Mouse (Mus musculus) stomach, postnatal 0 days (tissue): ENCODE measurements around the gene Sox30. TPM values are rescaled to one million over a fixed set of nuclear protein-coding genes. Genes with fewer than 3 reads are reported as not detected.

Source experiments
- ATAC-seq: fragments of 200-750 bp; cut with Nextera tagmentation; 2 replicates; pipeline ENCODE4 v1.8.0; 2017; ENCODE audit not compliant: low FRiP score, low TSS enrichment
- DNase-seq: peaks from one replicate; pipeline ENCODE4 v3.0.0-alpha.2; 2016; ENCODE audit warnings: low spot score
- H3K27ac ChIP-seq: fragments of 300-500 bp; sonication (generic); replicated peaks from 2 replicates; pipeline ENCODE4 v1.5.1; 2014; ENCODE audit warnings: mild to moderate bottlenecking, control low read depth
- H3K27me3 ChIP-seq: fragments of 300-500 bp; sonication (generic); 2 replicates; pipeline ENCODE4 v1.6.1; 2014; ENCODE audit warnings: low read length; ENCODE audit not compliant: control insufficient read depth, insufficient read depth
- H3K36me3 ChIP-seq: fragments of 300-500 bp; sonication (generic); 2 replicates; pipeline ENCODE4 v1.6.1; 2014; ENCODE audit warnings: low read length, mixed read lengths; ENCODE audit not compliant: control insufficient read depth, insufficient read depth
- H3K4me1 ChIP-seq: fragments of 300-500 bp; sonication (generic); replicated peaks from 2 replicates; pipeline ENCODE4 v1.6.1; 2014; ENCODE audit warnings: antibody characterized with exemption; ENCODE audit not compliant: control insufficient read depth, insufficient read depth
- H3K4me2 ChIP-seq: fragments of 300-500 bp; sonication (generic); replicated peaks from 2 replicates; pipeline ENCODE4 v1.6.1; 2014; ENCODE audit warnings: low read depth, mild to moderate bottlenecking, control low read depth, moderate library complexity
- H3K4me3 ChIP-seq: fragments of 300-500 bp; sonication (generic); 2 replicates; pipeline ENCODE4 v1.5.1; 2014; ENCODE audit warnings: low read depth, low read length, control low read depth
- H3K9ac ChIP-seq: fragments of 300-500 bp; sonication (generic); 2 replicates; pipeline ENCODE4 v1.6.1; 2014; ENCODE audit warnings: mild to moderate bottlenecking, low read length, control low read depth, mixed read lengths
- H3K9me3 ChIP-seq: fragments of 300-500 bp; sonication (generic); 2 replicates; pipeline ENCODE4 v1.6.1; 2016; ENCODE audit warnings: low read length; ENCODE audit not compliant: control insufficient read depth
- CTCF ChIP-seq: IDR thresholded peaks from 2 replicates; pipeline ENCODE4 v1.5.1; 2016; ENCODE audit warnings: antibody characterized with exemption, low read depth, mild to moderate bottlenecking, moderate library complexity
- EP300 ChIP-seq: optimal IDR thresholded peaks from 2 replicates; pipeline ENCODE3; 2016; ENCODE audit warnings: antibody characterized with exemption
- WGBS: fragments of 180-500 bp; shearing (Covaris S2); extraction: QIAGEN DNeasy Blood & Tissue Kit; methylation state at CpG from one replicate; pipeline ENCODE4 v1.1.7; 2014; 5-methylcytosine and 5-hydroxymethylcytosine counted together
- polyA plus RNA-seq: library from polyadenylated mRNA; unstranded; fragments of >200 nt; fragmentation: Nextera tagmentation; extraction: Ambion mirVana; gene quantifications from 2 replicates; pipeline ENCODE4 v1.2.1, GENCODE M21; 2015

Gene Sox30
- polyA plus RNA-seq, 1 experiment from 2014 or later = 0.17 TPM

DNA sequence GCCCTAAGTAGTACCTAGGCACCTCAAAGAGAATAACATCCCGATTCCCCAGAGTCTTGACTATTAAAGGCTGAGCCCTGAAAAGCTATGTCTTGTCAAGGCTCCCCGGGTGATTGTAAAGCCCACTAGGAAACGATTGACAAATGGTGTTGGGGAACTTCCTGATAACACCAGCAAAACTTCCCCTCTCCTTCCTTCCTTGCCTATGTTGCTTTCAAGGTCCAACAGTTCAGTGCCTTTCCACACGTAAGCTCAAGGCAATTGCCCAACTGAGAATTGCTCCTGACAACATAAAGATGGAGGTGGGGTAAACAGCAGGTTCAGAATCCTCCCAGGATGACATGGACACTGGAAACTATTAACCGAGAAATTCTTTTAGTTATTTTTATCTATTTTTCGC is 42.9 kb downstream of the Sox30 start:
- no peak overlapping the region for H3K27ac ChIP-seq

GRCm38 (mm10) chr11:46025962-46026392 is 45.9 kb downstream of the Sox30 start:
- H3K27ac ChIP-seq = no peak overlapping the region
- no peak overlapping the region for H3K4me3 ChIP-seq
- H3K36me3 ChIP-seq = no peaks in the 10 kb centered on the region
- H3K27me3 ChIP-seq = no peaks in the 10 kb centered on the region
- no peak for TF ChIP-seq CTCF
- TF ChIP-seq EP300 = no peak
- DNase-seq = no peak
- ATAC-seq = peak; percentile 54; the same call in 1 of the 2 replicates
- H3K4me1 ChIP-seq = no peaks in the 10 kb centered on the region
- no peak overlapping the region for H3K9ac ChIP-seq
- no peak overlapping the region for H3K4me2 ChIP-seq
- H3K9me3 ChIP-seq = no peaks in the 10 kb centered on the region
- 22% methylated on average over 7 of the region's 7 CpGs for WGBS

More for the DNA sequence above, 42.9 kb downstream of the Sox30 start:
- no peak for DNase-seq
- no peak overlapping the region for H3K4me3 ChIP-seq
- H3K4me2 ChIP-seq = no peak overlapping the region
- no peaks in the 10 kb centered on the region for H3K9me3 ChIP-seq
- TF ChIP-seq CTCF (no peak), EP300 (no peak)
- H3K4me1 ChIP-seq = no peaks in the 10 kb centered on the region
- H3K9ac ChIP-seq = no peak overlapping the region
- no peaks in the 10 kb centered on the region for H3K27me3 ChIP-seq
- H3K36me3 ChIP-seq = no peaks in the 10 kb centered on the region
- 79% methylated on average over 6 of the region's 6 CpGs for WGBS
- ATAC-seq = no peak

GRCm38 (mm10) chr11:46027952-46028814 is 48.1 kb downstream of the Sox30 start:
- no peaks in the 10 kb centered on the region for H3K4me1 ChIP-seq
- TF ChIP-seq EP300 (no peak), CTCF (no peak)
- H3K4me2 ChIP-seq = no peak overlapping the region
- no peaks in the 10 kb centered on the region for H3K27me3 ChIP-seq
- H3K9ac ChIP-seq = no peak overlapping the region
- H3K27ac ChIP-seq = no peak overlapping the region
- no peak for DNase-seq
- no peak overlapping the region for H3K4me3 ChIP-seq
- ATAC-seq = no peak
- no peaks in the 10 kb centered on the region for H3K36me3 ChIP-seq
- no peaks in the 10 kb centered on the region for H3K9me3 ChIP-seq
- WGBS = 71% methylated on average over 6 of the region's 6 CpGs

DNA sequence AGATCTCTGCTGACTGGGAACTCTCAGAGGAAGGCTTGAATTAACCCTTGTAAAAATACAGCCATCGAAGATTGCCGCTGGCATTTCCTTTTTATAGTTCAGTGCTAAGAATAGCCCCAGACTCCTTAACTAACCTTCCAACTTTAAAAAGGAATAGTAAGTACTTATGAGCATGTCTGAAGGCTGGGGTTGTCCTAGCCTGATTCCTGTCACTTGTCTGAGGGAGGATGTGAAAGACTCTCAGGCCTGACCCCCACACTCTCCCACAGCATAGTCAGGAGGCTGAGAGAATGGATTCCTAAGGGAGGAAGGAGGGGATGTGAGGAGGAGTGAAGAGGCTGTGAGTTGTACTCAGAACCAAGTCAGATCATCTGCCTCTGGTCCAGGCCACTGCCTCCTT is 49.4 kb downstream of the Sox30 start:
- Histone ChIP-seq H3K27ac (no peak overlapping the region), H3K4me1 (no peaks in the 10 kb centered on the region), H3K9me3 (no peaks in the 10 kb centered on the region), H3K36me3 (no peaks in the 10 kb centered on the region), H3K9ac (no peak overlapping the region), H3K27me3 (no peaks in the 10 kb centered on the region), H3K4me3 (no peak overlapping the region), H3K4me2 (no peak overlapping the region)
- WGBS = 50% methylated on average over 2 of the region's 2 CpGs
- TF ChIP-seq EP300 (no peak), CTCF (no peak)
- DNase-seq = no peak
- ATAC-seq = no peak

DNA sequence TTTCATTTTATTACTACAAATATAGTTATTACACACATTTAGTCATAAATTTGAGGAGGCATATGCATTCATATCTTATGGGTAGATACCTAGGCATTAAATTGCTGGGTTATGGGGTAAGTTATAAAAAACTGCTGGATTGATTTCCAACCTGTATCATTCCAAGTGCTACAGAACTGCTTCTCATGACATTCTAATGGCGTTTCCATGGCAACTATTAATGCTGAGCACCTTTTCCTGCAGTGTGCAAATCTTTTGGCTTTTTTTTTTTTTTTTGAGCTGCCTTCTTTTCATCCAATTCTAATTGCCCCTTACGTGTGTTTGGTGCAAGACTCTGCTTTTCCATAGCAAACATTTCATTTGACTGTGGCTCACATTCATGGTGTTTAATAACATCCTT is 49.9 kb downstream of the Sox30 start:
- 76% methylated on average over 2 of the region's 2 CpGs for WGBS
- H3K4me1 ChIP-seq = no peaks in the 10 kb centered on the region
- no peak overlapping the region for H3K27ac ChIP-seq
- no peak for TF ChIP-seq CTCF
- no peak for TF ChIP-seq EP300
- H3K4me3 ChIP-seq = no peak overlapping the region
- no peaks in the 10 kb centered on the region for H3K27me3 ChIP-seq
- H3K9ac ChIP-seq = no peak overlapping the region
- no peaks in the 10 kb centered on the region for H3K9me3 ChIP-seq
- ATAC-seq (no peak), DNase-seq (no peak)
- H3K4me2 ChIP-seq = no peak overlapping the region
- no peaks in the 10 kb centered on the region for H3K36me3 ChIP-seq

DNA sequence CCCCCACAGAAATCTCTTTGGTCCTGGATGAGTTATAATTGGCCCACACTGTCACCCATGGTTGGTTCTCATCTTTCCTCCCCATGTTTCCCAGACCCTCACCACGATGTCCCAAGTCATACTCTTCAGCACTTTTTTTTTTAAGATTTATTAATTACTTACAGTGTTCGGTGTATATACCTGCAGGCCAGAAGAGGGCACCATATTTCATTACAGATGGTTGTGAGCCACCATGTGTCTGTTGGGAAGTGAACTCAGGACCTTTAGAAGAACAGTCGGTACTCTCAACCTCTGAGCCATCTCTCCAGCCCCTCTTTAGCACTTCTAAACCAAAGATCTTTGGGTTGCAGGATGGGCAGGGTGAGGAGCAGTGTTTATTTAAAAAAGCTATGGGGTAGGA is 51.4 kb downstream of the Sox30 start:
- DNase-seq (no peak), ATAC-seq (no peak)
- Histone ChIP-seq H3K27me3 (no peaks in the 10 kb centered on the region), H3K9me3 (no peaks in the 10 kb centered on the region), H3K4me3 (no peak overlapping the region), H3K27ac (no peak overlapping the region), H3K36me3 (no peaks in the 10 kb centered on the region), H3K9ac (no peak overlapping the region), H3K4me2 (no peak overlapping the region), H3K4me1 (no peaks in the 10 kb centered on the region)
- TF ChIP-seq CTCF (peak; percentile 46), EP300 (no peak)
- 48% methylated on average over 3 of the region's 3 CpGs for WGBS
